In the genomic region with DNA sequence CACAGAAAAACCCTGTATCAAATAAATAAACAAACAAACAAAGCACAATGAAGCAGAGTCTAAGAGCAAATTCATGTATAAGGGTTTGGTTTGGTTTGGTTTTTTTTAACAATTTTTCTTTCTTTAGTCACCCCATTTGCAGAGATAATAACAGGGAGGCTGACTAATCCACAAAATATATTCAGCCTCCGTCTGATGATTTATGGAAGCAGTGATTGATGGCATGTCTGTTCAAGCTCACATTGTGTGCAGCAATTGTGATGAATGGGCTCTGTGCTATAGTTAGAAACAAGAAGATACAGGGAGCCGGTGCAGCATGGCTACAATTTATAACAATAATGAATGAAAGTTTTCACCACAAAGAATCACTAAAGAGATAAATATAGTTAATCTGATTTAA, we compare ENCODE assay signal across 32 mouse cellular contexts. TPM values are rescaled to one million over a fixed set of nuclear protein-coding genes. Genes with fewer than 3 reads are reported as not detected.
A peak's percentile ranks its signal among the peaks of the same experiment; 100 is the strongest.
DNase-seq lines count a peak whose midpoint lies in the region; ATAC-seq and TF ChIP-seq lines count a peak whose summit lies in the region.
"Had no signal": no experiment of that assay in that cellular context is flagged by ENCODE, and none has a peak within 500 bp of the region (broad histone marks: within the 10 kb centered on the region; RNA-seq: fewer than 3 reads in every experiment).

No protein-coding gene starts in this region.

- 65% methylated on average over 2 of the region's 2 CpGs for WGBS in hindbrain, postnatal 0 days
- WGBS in hindbrain, embryonic 10.5 days: 83% methylated on average over 2 of the region's 2 CpGs

- no peak for TF ChIP-seq CTCF in hindbrain, postnatal 0 days (IDR thresholded peaks at IDR 0.05; ENCODE audit: low read depth)
- no peak for TF ChIP-seq CTCF in C2C12 (IDR thresholded peaks at IDR 0.05; ENCODE audit: control insufficient read depth, insufficient read depth, insufficient read length)

- no peak overlapping the region for H3K27ac ChIP-seq in hindbrain, postnatal 0 days
- no peak overlapping the region for H3K27ac ChIP-seq in hindbrain, embryonic 10.5 days
- H3K27ac ChIP-seq: forebrain, embryonic 10.5 days; forebrain, embryonic 13.5 days; heart, adult 2 months; heart, embryonic 15.5 days; hindbrain, embryonic 14.5 days had no signal

- H3K4me2 ChIP-seq in hindbrain, postnatal 0 days (ENCODE audit: low read depth, low read length): no peak overlapping the region
- H3K4me2 ChIP-seq: forebrain, embryonic 13.5 days; heart, embryonic 12.5 days; heart, embryonic 15.5 days; hindbrain, embryonic 14.5 days had no signal

- no peak overlapping the region for H3K9ac ChIP-seq in hindbrain, postnatal 0 days (replicated peaks; ENCODE audit: low read length)
- H3K9ac ChIP-seq: forebrain, embryonic 13.5 days; heart, embryonic 12.5 days; heart, embryonic 15.5 days; hindbrain, embryonic 14.5 days had no signal

- intact Hi-C loops in left cerebral cortex, postnatal 14 days (cut with DNase I): no loop called here

- peak; percentile 41 for DNase-seq in adrenal gland, adult 2 months
- no peak for DNase-seq in adrenal gland, postnatal 25 days
- DNase-seq in hindbrain, postnatal 0 days (ENCODE audit: low spot score): peak; percentile 4
- DNase-seq in hindbrain, embryonic 10.5 days (ENCODE audit: low spot score): no peak
- no peak for DNase-seq in frontal cortex, postnatal 36 days (ENCODE audit: low spot score in 2 of 2)
- DNase-seq in left cerebral cortex, postnatal 14 days (ENCODE audit: low spot score in 2 of 2): no peak
- DNase-seq: adrenal gland, adult 8-10 months; cerebellum, adult 18-20 months; cerebellum, adult 9-10 months; cerebellum, postnatal 14 days; gastrocnemius, postnatal 10 days; gastrocnemius, postnatal 36 days; heart, adult 2 months; heart, postnatal 10 days; heart, postnatal 36 days; kidney, adult 2 months had no signal

- no peak for ATAC-seq in hindbrain, postnatal 0 days
- ATAC-seq: forebrain, embryonic 13.5 days; intestine, postnatal 0 days; Patski had no signal

- H3K9me3 ChIP-seq in hindbrain, postnatal 0 days (ENCODE audit: low read length): no peaks in the 10 kb centered on the region
- 0 out of 2 replicates have a peak, but pooled peaks cover 3% of the 10 kb centered on the region for H3K9me3 ChIP-seq in hindbrain, embryonic 10.5 days
- H3K9me3 ChIP-seq: forebrain, embryonic 13.5 days; heart, embryonic 15.5 days had no signal

- no peaks in the 10 kb centered on the region for H3K79me2 ChIP-seq in C2C12 (ENCODE audit: control insufficient read depth, insufficient read depth)

- H3K4me1 ChIP-seq in hindbrain, postnatal 0 days (ENCODE audit: insufficient read depth, low read length): no peaks in the 10 kb centered on the region
- H3K4me1 ChIP-seq in hindbrain, embryonic 10.5 days (replicated peaks): 0 out of 2 replicates have a peak, but pooled peaks cover 6% of the 10 kb centered on the region
- H3K4me1 ChIP-seq: forebrain, embryonic 13.5 days; heart, embryonic 12.5 days; heart, embryonic 15.5 days had no signal

- no peak overlapping the region for H3K4me3 ChIP-seq in hindbrain, postnatal 0 days (ENCODE audit: low read length)
- no peak overlapping the region for H3K4me3 ChIP-seq in hindbrain, embryonic 10.5 days
- H3K4me3 ChIP-seq in C2C12 (ENCODE audit: insufficient read depth, poor library complexity, severe bottlenecking): no peak overlapping the region
- H3K4me3 ChIP-seq: forebrain, embryonic 10.5 days; forebrain, embryonic 13.5 days; heart, adult 2 months; heart, embryonic 12.5 days; heart, embryonic 15.5 days had no signal

- no peak overlapping the region for H3ac ChIP-seq in C2C12 (ENCODE audit: control insufficient read depth, insufficient read length, low read depth)

- H3K27me3 ChIP-seq in hindbrain, postnatal 0 days (ENCODE audit: insufficient read depth, low read length): no peaks in the 10 kb centered on the region
- H3K27me3 ChIP-seq in hindbrain, embryonic 10.5 days (ENCODE audit: insufficient read depth, poor library complexity, severe bottlenecking): no peaks in the 10 kb centered on the region
- H3K27me3 ChIP-seq in C2C12 (ENCODE audit: control insufficient read depth, insufficient read depth, insufficient read length): no peaks in the 10 kb centered on the region
- H3K27me3 ChIP-seq: forebrain, embryonic 13.5 days; heart, embryonic 12.5 days; heart, embryonic 15.5 days; Patski had no signal

- no peaks in the 10 kb centered on the region for H3K79me3 ChIP-seq in C2C12 (ENCODE audit: low read depth)

- no peaks in the 10 kb centered on the region for H3K36me3 ChIP-seq in hindbrain, postnatal 0 days (ENCODE audit: insufficient read depth, low read length)
- H3K36me3 ChIP-seq in hindbrain, embryonic 10.5 days: no peaks in the 10 kb centered on the region
- no peaks in the 10 kb centered on the region for H3K36me3 ChIP-seq in C2C12 (ENCODE audit: control insufficient read depth, insufficient read depth)
- H3K36me3 ChIP-seq: forebrain, embryonic 10.5 days; heart, embryonic 12.5 days; heart, embryonic 15.5 days had no signal

TF ChIP-seq in C2C12, 6 proteins besides CTCF, POLR2A, EP300 and RAD21:
- TF ChIP-seq MYOD1 (IDR thresholded peaks at IDR 0.05; ENCODE audit: control insufficient read depth, insufficient read length, low read depth) (peak; percentile 60), MYOG (IDR thresholded peaks at IDR 0.05; ENCODE audit: control insufficient read depth, extremely low read depth, insufficient read length) (no peak), CEBPB (IDR thresholded peaks at IDR 0.05; ENCODE audit: low read depth) (no peak), USF1 (IDR thresholded peaks at IDR 0.05; ENCODE audit: low read depth) (no peak), FOSL1 (IDR thresholded peaks at IDR 0.05; ENCODE audit: insufficient read depth, low read length, poor library complexity, severe bottlenecking) (peak; percentile 25)

RNA-seq across cellular contexts. Expression of a gene that starts 29.4 kb away (rescaled TPM):
- total RNA-seq in adrenal gland, adult 2 months (2021): 1 to 10 TPM in 1 of 2 experiments, under 1 TPM in 1; 0.41 to 1.9 TPM
- 0.74 and 0.85 TPM in 2 replicates for polyA plus RNA-seq in adrenal gland, adult 2 months (2012; rRNA removed)
- total RNA-seq in adrenal gland, postnatal 25 days (2021): 0.82 and 2.6 TPM in 2 replicates
- total RNA-seq in hindbrain, postnatal 0 days (2014; rRNA removed): not detected in 2 replicates
- polyA plus RNA-seq in hindbrain, postnatal 0 days (2015; fragmentation: Nextera tagmentation; extraction: Ambion mirVana): not detected in 2 replicates
- polyA plus RNA-seq in hindbrain, embryonic 10.5 days (2016; fragmentation: Nextera tagmentation; extraction: Ambion mirVana): not detected in 2 replicates
- polyA plus RNA-seq in C2C12 (2012; fragmentation: generic; extraction: Trizol): not detected
- total RNA-seq in left cerebral cortex, postnatal 14 days (2021): not detected
- total RNA-seq: gastrocnemius, adult 18-20 months; gastrocnemius, postnatal 10 days; gastrocnemius, postnatal 36 days; granulocyte monocyte progenitor cell, adult 5-6 weeks; heart, adult 2 months; heart, postnatal 10 days; heart, postnatal 36 days had no signal
- polyA plus RNA-seq: brain, embryonic 14.5 days; embryonic facial prominence, embryonic 11.5 days; forebrain, embryonic 10.5 days; forebrain, embryonic 13.5 days; heart, adult 2 months; heart, embryonic 12.5 days; heart, embryonic 15.5 days; hindbrain, embryonic 11.5 days; hindbrain, embryonic 14.5 days; intestine, embryonic 14.5 days; Patski had no signal

RNA-seq across cellular contexts. Expression of a gene that starts 39.1 kb away (rescaled TPM):
- 1 to 10 TPM in 1 of 2 experiments, not detected in 1; 2.0 TPM for total RNA-seq in adrenal gland, adult 2 months (2021)
- polyA plus RNA-seq in adrenal gland, adult 2 months (2012; rRNA removed): 0.17 TPM in 1 of 2 replicates, not detected in the other
- 5.8 TPM in 1 of 2 replicates, not detected in the other for total RNA-seq in adrenal gland, postnatal 25 days (2021)
- total RNA-seq in hindbrain, postnatal 0 days (2014; rRNA removed): not detected in 2 replicates
- polyA plus RNA-seq in hindbrain, postnatal 0 days (2015; fragmentation: Nextera tagmentation; extraction: Ambion mirVana): not detected in 2 replicates
- polyA plus RNA-seq in hindbrain, embryonic 10.5 days (2016; fragmentation: Nextera tagmentation; extraction: Ambion mirVana): not detected in 2 replicates
- not detected for polyA plus RNA-seq in C2C12 (2012; fragmentation: generic; extraction: Trizol)
- not detected for total RNA-seq in left cerebral cortex, postnatal 14 days (2021)
- total RNA-seq: ES-E14; gastrocnemius, postnatal 36 days; granulocyte monocyte progenitor cell, adult 5-6 weeks; heart, adult 2 months; heart, postnatal 10 days; heart, postnatal 36 days had no signal
- polyA plus RNA-seq: brain, embryonic 14.5 days; embryonic facial prominence, embryonic 11.5 days; embryonic facial prominence, embryonic 14.5 days; forebrain, embryonic 10.5 days; forebrain, embryonic 13.5 days; heart, adult 2 months; heart, embryonic 12.5 days; heart, embryonic 15.5 days; hindbrain, embryonic 11.5 days; hindbrain, embryonic 14.5 days; Patski had no signal

Comparison
In these comparisons a context has a peak if more than half of its experiments do, and no peak if none do; other contexts are left out.
1. DNase-seq: peak in adrenal gland, adult 2 months (single experiment) and hindbrain, postnatal 0 days (single experiment); none in adrenal gland, postnatal 25 days (single experiment), hindbrain, embryonic 10.5 days (single experiment), frontal cortex, postnatal 36 days (0 of 2) and left cerebral cortex, postnatal 14 days (0 of 2).